Mouse (Mus musculus) stomach, embryonic 15.5 days (tissue): ENCODE results near the gene Col4a1. TPM values are rescaled to one million over a fixed set of nuclear protein-coding genes. Genes with fewer than 3 reads are reported as not detected.

Experiments
- ATAC-seq: fragments of 200-750 bp; cut with Nextera tagmentation; 2 replicates; pipeline ENCODE4 v1.8.0; 2017; ENCODE audit warnings: low read depth, moderate number of reproducible peaks, moderate TSS enrichment; ENCODE audit not compliant: insufficient read depth, low FRiP score
- H3K27ac ChIP-seq: fragments of 300-500 bp; sonication (generic); 2 replicates; pipeline ENCODE4 v1.5.1; 2015; ENCODE audit warnings: mild to moderate bottlenecking, inconsistent platforms
- H3K27me3 ChIP-seq: fragments of 300-500 bp; sonication (generic); replicated peaks from 2 replicates; pipeline ENCODE4 v1.6.1; 2015; ENCODE audit warnings: inconsistent platforms
- H3K36me3 ChIP-seq: fragments of 300-500 bp; sonication (generic); 2 replicates; pipeline ENCODE4 v1.6.1; 2015; ENCODE audit warnings: inconsistent platforms
- H3K4me1 ChIP-seq: fragments of 300-500 bp; sonication (generic); 2 replicates; pipeline ENCODE4 v1.6.1; 2015; ENCODE audit warnings: inconsistent platforms
- H3K4me2 ChIP-seq: fragments of 300-500 bp; sonication (generic); 2 replicates; pipeline ENCODE4 v1.6.1; 2015; ENCODE audit warnings: mild to moderate bottlenecking, inconsistent platforms
- H3K4me3 ChIP-seq: fragments of 300-500 bp; sonication (generic); replicated peaks from 2 replicates; pipeline ENCODE4 v1.5.1; 2015; ENCODE audit warnings: inconsistent platforms
- H3K9ac ChIP-seq: fragments of 300-500 bp; sonication (generic); 2 replicates; pipeline ENCODE4 v1.6.1; 2015; ENCODE audit warnings: inconsistent platforms
- H3K9me3 ChIP-seq: fragments of 300-500 bp; sonication (generic); 2 replicates; pipeline ENCODE4 v1.6.1; 2016; ENCODE audit warnings: inconsistent platforms
- WGBS: fragments of 180-500 bp; shearing (Covaris S2); methylation state at CpG from one replicate; pipeline ENCODE4 v1.1.7; 2015; 5-methylcytosine and 5-hydroxymethylcytosine counted together
- polyA plus RNA-seq: library from polyadenylated mRNA; unstranded; fragments of >200 nt; fragmentation: Nextera tagmentation; extraction: Ambion mirVana; gene quantifications from 2 replicates; pipeline ENCODE4 v1.2.1, GENCODE M21; 2015

Col4a1 gene
- polyA plus RNA-seq, 1 experiment from 2014 or later, result 191 TPM

DNA sequence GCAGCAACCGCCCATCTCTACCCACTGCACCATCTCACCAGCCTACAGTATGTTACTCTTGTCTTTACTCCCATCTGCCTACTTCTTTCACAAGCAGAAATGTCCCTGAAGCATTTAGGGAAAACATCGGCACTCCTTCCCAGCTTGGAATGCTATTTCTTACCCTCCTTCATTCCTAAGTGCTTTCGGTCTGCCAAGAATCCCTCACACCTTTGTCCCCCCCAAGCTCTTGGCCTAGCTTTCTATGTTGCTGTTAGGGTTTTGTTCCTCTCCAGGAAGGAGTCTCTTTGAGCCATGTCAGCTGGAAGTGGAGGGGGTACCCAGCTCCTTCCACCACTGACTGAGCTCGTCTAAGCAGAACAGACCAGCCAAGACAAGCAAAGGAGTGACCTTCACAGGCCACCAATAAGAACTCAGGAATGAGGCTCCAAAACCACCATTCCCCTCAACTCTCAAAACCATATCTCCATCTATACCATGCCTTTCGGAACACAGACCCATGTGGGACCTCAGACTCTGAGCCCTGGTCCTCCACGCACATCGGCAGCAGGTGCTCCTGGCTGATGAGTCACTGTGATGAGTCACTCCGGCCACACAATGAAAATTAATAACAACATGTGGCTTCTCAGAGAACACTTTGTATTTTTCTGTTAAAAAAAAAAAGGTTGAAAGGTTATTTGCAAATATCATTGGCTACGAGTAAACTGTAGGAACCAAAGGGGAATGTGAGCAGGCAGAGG lies 156.9 kb downstream of the Col4a1 start:
- no peak for ATAC-seq
- H3K4me3 ChIP-seq, result no peak overlapping the region
- H3K4me1 ChIP-seq, result no peaks in the 10 kb centered on the region
- no peak overlapping the region for H3K9ac ChIP-seq
- H3K27ac ChIP-seq, result no peak overlapping the region
- H3K27me3 ChIP-seq, result no peaks in the 10 kb centered on the region
- 71% methylated on average over 9 of the region's 9 CpGs for WGBS
- no peak overlapping the region for H3K4me2 ChIP-seq
- H3K9me3 ChIP-seq, result no peaks in the 10 kb centered on the region
- no peaks in the 10 kb centered on the region for H3K36me3 ChIP-seq

DNA sequence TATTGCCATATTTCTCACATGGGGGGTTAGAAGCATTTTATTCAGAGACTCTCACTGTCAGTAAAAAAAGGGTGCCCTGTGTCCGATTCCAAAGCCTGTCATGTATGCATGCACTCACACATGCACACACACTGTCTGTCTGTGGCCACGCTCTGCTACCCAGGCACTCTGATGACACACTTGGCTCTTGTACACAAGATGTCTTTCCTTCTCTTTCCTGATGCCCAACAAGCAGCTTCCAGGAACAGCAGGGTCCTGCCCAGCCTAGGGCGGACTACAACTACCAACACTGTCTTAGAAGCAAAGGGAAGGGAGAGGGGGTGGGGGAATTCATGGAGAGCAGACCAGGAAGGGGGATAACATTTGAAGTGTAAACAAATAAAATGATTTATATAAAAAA lies 162.4 kb downstream of the Col4a1 start:
- H3K36me3 ChIP-seq, result no peaks in the 10 kb centered on the region
- 87% methylated on average over 3 of the region's 3 CpGs for WGBS
- H3K4me3 ChIP-seq, result no peak overlapping the region
- H3K9ac ChIP-seq, result no peak overlapping the region
- ATAC-seq, result no peak
- no peak overlapping the region for H3K27ac ChIP-seq
- no peak overlapping the region for H3K4me2 ChIP-seq
- H3K9me3 ChIP-seq, result no peaks in the 10 kb centered on the region
- H3K27me3 ChIP-seq, result no peaks in the 10 kb centered on the region
- no peaks in the 10 kb centered on the region for H3K4me1 ChIP-seq

DNA sequence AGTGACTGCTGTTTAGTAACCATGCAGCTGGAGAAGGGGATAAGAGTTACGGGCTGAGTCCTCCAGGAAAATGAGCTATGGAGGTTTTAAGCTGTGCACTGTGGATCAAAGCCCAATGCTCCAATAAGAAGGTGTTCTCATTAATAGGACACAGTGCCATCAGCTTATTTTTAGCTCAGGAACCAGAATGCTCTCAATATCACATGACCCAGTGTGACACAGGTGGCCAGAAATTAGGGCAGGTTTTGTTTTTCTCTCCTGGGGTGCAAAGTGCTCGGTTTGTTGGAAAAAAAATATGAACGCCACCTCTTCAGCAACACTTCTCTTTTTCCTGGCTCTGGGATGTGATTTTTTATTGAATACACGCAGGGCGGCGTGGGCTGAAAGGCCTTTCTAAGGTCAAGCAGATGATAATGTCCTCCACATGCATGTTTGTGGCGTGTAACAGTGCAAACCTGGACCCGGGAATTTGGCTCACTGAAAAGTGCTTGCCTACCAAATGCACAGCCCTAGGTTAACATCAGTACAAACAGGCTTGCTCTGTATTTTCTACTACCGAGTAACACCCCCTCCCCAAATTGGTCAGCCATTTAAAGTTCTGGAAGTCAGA lies 163.3 kb downstream of the Col4a1 start:
- Histone ChIP-seq H3K27ac (no peak overlapping the region), H3K27me3 (no peaks in the 10 kb centered on the region), H3K9me3 (no peaks in the 10 kb centered on the region), H3K4me3 (no peak overlapping the region), H3K4me2 (no peak overlapping the region), H3K36me3 (no peaks in the 10 kb centered on the region), H3K4me1 (no peaks in the 10 kb centered on the region), H3K9ac (no peak overlapping the region)
- WGBS, result 88% methylated on average over 9 of the region's 9 CpGs
- no peak for ATAC-seq

DNA sequence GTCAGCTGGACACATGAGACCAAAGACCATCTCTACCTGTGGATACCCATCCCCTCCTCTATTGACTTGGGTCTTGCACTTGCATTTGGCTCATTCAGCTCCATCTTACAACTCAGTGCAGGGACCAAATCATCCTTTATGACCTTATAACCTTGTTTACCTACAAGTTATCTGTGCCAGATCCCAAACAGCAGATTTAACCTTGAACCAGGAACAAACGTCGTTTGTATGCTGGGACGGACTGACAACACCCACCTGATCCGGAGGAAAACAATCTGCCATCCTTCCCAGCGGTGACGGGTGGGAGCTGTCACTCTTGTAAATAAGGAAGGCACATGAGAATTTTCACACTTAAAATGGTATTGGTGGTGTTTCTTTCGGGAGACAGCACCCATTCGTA lies 163.8 kb downstream of the Col4a1 start:
- no peak overlapping the region for H3K4me3 ChIP-seq
- H3K9me3 ChIP-seq, result no peaks in the 10 kb centered on the region
- no peaks in the 10 kb centered on the region for H3K4me1 ChIP-seq
- no peak overlapping the region for H3K27ac ChIP-seq
- WGBS, result 68% methylated on average over 8 of the region's 8 CpGs
- H3K9ac ChIP-seq, result no peak overlapping the region
- H3K4me2 ChIP-seq, result no peak overlapping the region
- no peaks in the 10 kb centered on the region for H3K36me3 ChIP-seq
- no peaks in the 10 kb centered on the region for H3K27me3 ChIP-seq
- no peak for ATAC-seq

Other genes starting within 250 kb of the Col4a1 start
- 72.1 and 81.2 TPM in 2 replicates for gene Col4a2, start within 50 bp of the Col4a1 start, polyA plus RNA-seq
- 8.7 and 9.3 TPM in 2 replicates for gene Rab20, start 165.9 kb upstream of the Col4a1 start, polyA plus RNA-seq
- 105 and 110 TPM in 2 replicates for gene Naxd, start 184.7 kb upstream of the Col4a1 start, polyA plus RNA-seq
- 27.4 and 29.2 TPM in 2 replicates for gene Cars2, start 238.0 kb upstream of the Col4a1 start, polyA plus RNA-seq
- 38.4 and 40.3 TPM in 2 replicates for gene Ing1, start 242.7 kb upstream of the Col4a1 start, polyA plus RNA-seq